In the genomic region with DNA sequence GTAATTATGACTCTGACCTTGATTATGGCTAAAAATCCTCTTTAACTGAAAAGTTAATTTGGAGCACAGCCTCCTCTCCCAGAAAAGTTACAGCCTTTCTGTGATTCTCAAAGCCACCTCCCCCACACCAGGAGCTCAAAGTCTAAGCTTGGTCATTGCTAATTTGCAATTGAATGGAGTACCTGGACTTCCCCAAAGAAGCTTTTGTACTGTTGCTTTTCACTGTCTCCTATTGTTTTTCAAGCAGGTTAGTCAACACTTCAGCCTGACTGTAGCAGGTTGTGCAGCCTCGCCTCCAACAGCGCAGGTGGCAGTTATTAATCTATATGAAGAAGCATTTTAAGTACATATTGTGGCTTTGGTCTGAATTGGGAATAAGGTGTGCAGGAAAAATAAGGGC, we compare ENCODE assay signal across 23 mouse cellular contexts. TPM values are rescaled to one million over a fixed set of nuclear protein-coding genes. Genes with fewer than 3 reads are reported as not detected.
DNase-seq lines count a peak whose midpoint lies in the region; TF ChIP-seq lines count a peak whose summit lies in the region.
"Not testable (repeated sequence)": the region's sequence is repeated elsewhere in the genome, so short reads cannot be mapped to it uniquely, and the experiment has no call there.
"Had no signal": no experiment of that assay in that cellular context is flagged by ENCODE, and none has a peak within 500 bp of the region (broad histone marks: within the 10 kb centered on the region; RNA-seq: fewer than 3 reads in every experiment).

No protein-coding gene starts in this region.

- DNase-seq in ES-CJ7 (ENCODE audit: low read depth, low spot score) = peak; percentile 47
- not testable (repeated sequence) for DNase-seq in ES-E14 (ENCODE audit: low read depth, low spot score)
- DNase-seq in R1 (ENCODE audit: low read depth, low spot score) = peak; percentile 82
- peak; percentile 56 for DNase-seq in ZHBTc4 (ENCODE audit: low read depth, low spot score)
- DNase-seq in heart, adult 11 months = peak; percentile 58
- peak; percentile 21 for DNase-seq in kidney, adult 9 months

- TF ChIP-seq CTCF in ES-Bruce4 (IDR thresholded peaks at IDR 0.05; ENCODE audit: low read depth, low read length) = not testable (repeated sequence)

- in situ Hi-C loops in ES-E14 (cut with MboI; ENCODE audit: low sequenced_read_pairs in 2 of 2, unreplicated experiment in 2 of 2) = not testable (repeated sequence)

- TF ChIP-seq EP300 in ES-Bruce4 (IDR thresholded peaks at IDR 0.05; ENCODE audit: insufficient read depth, low read depth, low read length) = not testable (repeated sequence)

- not testable (repeated sequence) for TF ChIP-seq POLR2A in ES-Bruce4 (IDR thresholded peaks at IDR 0.05; ENCODE audit: insufficient read depth, low read length)

- peaks cover 68% of the 10 kb centered on the region for H3K9me3 ChIP-seq in ES-Bruce4 (replicated peaks; ENCODE audit: control insufficient read depth, insufficient read depth, low read length, poor library complexity, severe bottlenecking)
- peaks cover 13% of the 10 kb centered on the region for H3K9me3 ChIP-seq in ES-E14 (ENCODE audit: control insufficient read depth, insufficient read depth, low read depth, low read length)

- not testable (repeated sequence) for H3K27me3 ChIP-seq in ES-Bruce4 (ENCODE audit: control insufficient read depth, insufficient read depth, low read length, poor library complexity, severe bottlenecking)

- peak overlapping the region; percentile 98 for H3K27ac ChIP-seq in ES-Bruce4 (ENCODE audit: insufficient read depth, low read length)
- peak overlapping the region; percentile 95; the same call in 1 of the 2 replicates for H3K27ac ChIP-seq in ES-E14 (ENCODE audit: insufficient read depth, low read depth, low read length, poor library complexity, severe bottlenecking)

- not testable (repeated sequence) for H3K4me1 ChIP-seq in ES-Bruce4 (ENCODE audit: control insufficient read depth, insufficient read depth, low read length); ES-E14 (ENCODE audit: control insufficient read depth in 2 of 2, insufficient read depth in 2 of 2, low read length in 2 of 2, poor library complexity in 1 of 2)

- H3K36me3 ChIP-seq in ES-Bruce4 (ENCODE audit: control insufficient read depth, insufficient read depth, low read length, poor library complexity, severe bottlenecking) (peaks cover 21% of the 10 kb centered on the region), ES-E14 (ENCODE audit: control insufficient read depth, insufficient read depth, low read length, poor library complexity, severe bottlenecking) (peaks cover 28% of the 10 kb centered on the region)

- not testable (repeated sequence) for H3K9ac ChIP-seq in ES-Bruce4 (ENCODE audit: low read depth, poor library complexity, severe bottlenecking); ES-E14 (ENCODE audit: insufficient read depth, low read depth, low read length, poor library complexity, severe bottlenecking)

- H3K4me3 ChIP-seq in ES-Bruce4 (ENCODE audit: low read depth, low read length); ES-E14 (ENCODE audit: insufficient read depth in 1 of 2, low read depth in 1 of 2, low read length in 2 of 2, poor library complexity in 1 of 2, severe bottlenecking in 1 of 2): not testable (repeated sequence)

RNA-seq across cellular contexts. Expression of gene Surf6, which starts 17.1 kb away (rescaled TPM):
- polyA plus RNA-seq in ES-Bruce4 (2011; ENCODE audit: insufficient read depth, insufficient read length, low read depth, missing spikeins) = 48.3 and 48.5 TPM in 2 replicates
- 42.4 and 44.9 TPM in 2 replicates for total RNA-seq in ES-E14 (2012; rRNA removed)

RNA-seq across cellular contexts. Expression of gene Abo, which starts 20.8 kb away (rescaled TPM):
- polyA plus RNA-seq in ES-Bruce4 (2011; ENCODE audit: insufficient read depth, insufficient read length, low read depth, missing spikeins) = not detected in 2 replicates
- 1.8 and 2.1 TPM in 2 replicates for total RNA-seq in ES-E14 (2012; rRNA removed)
- total RNA-seq: adrenal gland, adult 18-20 months; adrenal gland, adult 2 months; adrenal gland, adult 8-10 months; adrenal gland, postnatal 10 days; adrenal gland, postnatal 14 days; adrenal gland, postnatal 25 days; adrenal gland, postnatal 36 days; adrenal gland, postnatal 4 days; CH12.LX; MEL had no signal
- polyA plus RNA-seq: activated CD4-positive, CD25-positive, alpha-beta regulatory T cell, adult 4 months; adrenal gland, adult 2 months; brain, embryonic 14.5 days; C2C12; CD4-positive, CD25-positive, alpha-beta regulatory T cell, adult 4 months; G1E; Patski had no signal

RNA-seq across cellular contexts. Expression of gene Med22, which starts 24.9 kb away (rescaled TPM):
- polyA plus RNA-seq in ES-Bruce4 (2011; ENCODE audit: insufficient read depth, insufficient read length, low read depth, missing spikeins) = 11.1 and 12.6 TPM in 2 replicates
- total RNA-seq in ES-E14 (2012; rRNA removed) = 31.5 and 38.8 TPM in 2 replicates

RNA-seq across cellular contexts. Expression of gene Rpl7a, which starts 25.0 kb away (rescaled TPM):
- polyA plus RNA-seq in ES-Bruce4 (2011; ENCODE audit: insufficient read depth, insufficient read length, low read depth, missing spikeins) = 717 and 722 TPM in 2 replicates
- total RNA-seq in ES-E14 (2012; rRNA removed) = 2,695 and 3,070 TPM in 2 replicates

RNA-seq across cellular contexts. Expression of gene Surf2, which starts 30.6 kb away (rescaled TPM):
- polyA plus RNA-seq in ES-Bruce4 (2011; ENCODE audit: insufficient read depth, insufficient read length, low read depth, missing spikeins) = 47.7 and 62.5 TPM in 2 replicates
- total RNA-seq in ES-E14 (2012; rRNA removed) = 32.3 and 35.8 TPM in 2 replicates
